Mouse (Mus musculus): ENCODE measurements around the gene Dnah1. TPM values are rescaled to one million over a fixed set of nuclear protein-coding genes. Genes with fewer than 3 reads are reported as not detected.

The Dnah1 gene
- polyA plus RNA-seq, 1 experiment from 2014 or later = 8.1 TPM

GRCm38 (mm10) chr14:31230442-31230841 lies 93.3 kb downstream of the Dnah1 start:
- no peak overlapping the region for H3K9ac ChIP-seq
- H3K4me2 ChIP-seq (replicated peaks) = no peak overlapping the region
- no peak overlapping the region for H3K4me3 ChIP-seq
- H3K36me3 ChIP-seq = no peaks in the 10 kb centered on the region
- H3K9me3 ChIP-seq = no peaks in the 10 kb centered on the region
- no peak for ATAC-seq (ENCODE audit: low FRiP score, low read depth)
- peaks cover 12% of the 10 kb centered on the region for H3K4me1 ChIP-seq
- 67% methylated on average over 8 of the region's 8 CpGs for WGBS
- H3K27me3 ChIP-seq = no peaks in the 10 kb centered on the region
- H3K27ac ChIP-seq = no peak overlapping the region

- Histone ChIP-seq H3K27ac (no peak overlapping the region), H3K4me3 (no peak overlapping the region), H3K27me3 (no peaks in the 10 kb centered on the region), H3K4me2 (replicated peaks) (no peak overlapping the region), H3K9me3 (no peaks in the 10 kb centered on the region), H3K9ac (no peak overlapping the region), H3K4me1 (peaks cover 12% of the 10 kb centered on the region), H3K36me3 (no peaks in the 10 kb centered on the region)
- ATAC-seq (ENCODE audit: low FRiP score, low read depth) = no peak
- 64% methylated on average over 6 of the region's 6 CpGs for WGBS
Observed at GRCm38 (mm10) chr14:31228234-31228633, 95.5 kb downstream of the Dnah1 start.

GRCm38 (mm10) chr14:31226978-31227377 lies 96.7 kb downstream of the Dnah1 start:
- no peaks in the 10 kb centered on the region for H3K36me3 ChIP-seq
- H3K27ac ChIP-seq = no peak overlapping the region
- no peak overlapping the region for H3K4me2 ChIP-seq (replicated peaks)
- H3K9ac ChIP-seq = no peak overlapping the region
- ATAC-seq (ENCODE audit: low FRiP score, low read depth) = peak; percentile 73
- H3K9me3 ChIP-seq = no peaks in the 10 kb centered on the region
- H3K4me1 ChIP-seq = peaks cover 9% of the 10 kb centered on the region
- H3K27me3 ChIP-seq = no peaks in the 10 kb centered on the region
- H3K4me3 ChIP-seq = no peak overlapping the region
- WGBS = 60% methylated on average over 4 of the region's 4 CpGs

- H3K4me3 ChIP-seq = peak within 1 kb of the TSS; percentile 7; the same call in 1 of the 2 replicates
- peak within 1 kb of the TSS; percentile 39 for H3K9ac ChIP-seq
- 7% methylated on average over 11 of the region's 11 CpGs for WGBS
- H3K4me1 ChIP-seq = peaks cover 19% of the 10 kb centered on the region; the same call in 1 of the 2 replicates
- no peak within 1 kb of the TSS for H3K27ac ChIP-seq
- H3K4me2 ChIP-seq (replicated peaks) = peak within 1 kb of the TSS; percentile 46
- H3K9me3 ChIP-seq = no peaks in the 10 kb centered on the region
- H3K36me3 ChIP-seq = no peaks in the 10 kb centered on the region
- ATAC-seq (ENCODE audit: low FRiP score, low read depth) = peak; percentile 35; the same call in 1 of the 2 replicates
- H3K27me3 ChIP-seq = no peaks in the 10 kb centered on the region
Observed at GRCm38 (mm10) chr14:31217666-31218065, 106.0 kb downstream of the Dnah1 start, which contains the start of gene Sema3g. Gene Sema3g, plus strand, starts transcription at chr14:31217860.

- H3K27ac ChIP-seq = no peak within 1 kb of the TSS
- no peaks in the 10 kb centered on the region for H3K9me3 ChIP-seq
- H3K36me3 ChIP-seq = no peaks in the 10 kb centered on the region
- H3K4me1 ChIP-seq = peaks cover 26% of the 10 kb centered on the region; the same call in 1 of the 2 replicates
- WGBS = 81% methylated on average over 2 of the region's 2 CpGs
- H3K27me3 ChIP-seq = no peaks in the 10 kb centered on the region
- H3K4me2 ChIP-seq (replicated peaks) = peak within 1 kb of the TSS; percentile 46
- ATAC-seq (ENCODE audit: low FRiP score, low read depth) = no peak
- peak within 1 kb of the TSS; percentile 39 for H3K9ac ChIP-seq
- peak within 1 kb of the TSS; percentile 7; the same call in 1 of the 2 replicates for H3K4me3 ChIP-seq
Observed at GRCm38 (mm10) chr14:31216846-31217245, 106.8 kb downstream of the Dnah1 start, which contains the start of gene Nisch. Gene Nisch, minus strand, starts transcription at chr14:31216946.

- H3K4me1 ChIP-seq = peaks cover 26% of the 10 kb centered on the region; the same call in 1 of the 2 replicates
- H3K9ac ChIP-seq = no peak overlapping the region
- H3K4me3 ChIP-seq = no peak overlapping the region
- WGBS = 32% methylated on average over 15 of the region's 15 CpGs
- H3K9me3 ChIP-seq = no peaks in the 10 kb centered on the region
- ATAC-seq (ENCODE audit: low FRiP score, low read depth) = no peak; the same call in 1 of the 2 replicates
- H3K27me3 ChIP-seq = no peaks in the 10 kb centered on the region
- H3K4me2 ChIP-seq (replicated peaks) = peak overlapping the region; percentile 26; the same call in 1 of the 2 replicates
- no peaks in the 10 kb centered on the region for H3K36me3 ChIP-seq
- no peak overlapping the region for H3K27ac ChIP-seq
Observed at GRCm38 (mm10) chr14:31215157-31216002, 108.3 kb downstream of the Dnah1 start.

GRCm38 (mm10) chr14:31214684-31215083 lies 109.0 kb downstream of the Dnah1 start:
- Histone ChIP-seq H3K27ac (no peak overlapping the region), H3K4me3 (no peak overlapping the region), H3K27me3 (no peaks in the 10 kb centered on the region), H3K4me2 (replicated peaks) (no peak overlapping the region), H3K9ac (no peak overlapping the region), H3K9me3 (no peaks in the 10 kb centered on the region), H3K36me3 (no peaks in the 10 kb centered on the region), H3K4me1 (peaks cover 26% of the 10 kb centered on the region; the same call in 1 of the 2 replicates)
- 87% methylated on average over 3 of the region's 3 CpGs for WGBS
- ATAC-seq (ENCODE audit: low FRiP score, low read depth) = no peak

GRCm38 (mm10) chr14:31213868-31214267 lies 109.8 kb downstream of the Dnah1 start:
- 59% methylated on average over 8 of the region's 8 CpGs for WGBS
- no peak overlapping the region; the same call in 1 of the 2 replicates for H3K27ac ChIP-seq
- H3K4me2 ChIP-seq (replicated peaks) = no peak overlapping the region
- no peak overlapping the region for H3K9ac ChIP-seq
- ATAC-seq (ENCODE audit: low FRiP score, low read depth) = no peak
- no peak overlapping the region for H3K4me3 ChIP-seq
- H3K9me3 ChIP-seq = no peaks in the 10 kb centered on the region
- no peaks in the 10 kb centered on the region for H3K36me3 ChIP-seq
- no peaks in the 10 kb centered on the region for H3K27me3 ChIP-seq
- peaks cover 26% of the 10 kb centered on the region; the same call in 1 of the 2 replicates for H3K4me1 ChIP-seq

- Histone ChIP-seq H3K9me3 (no peaks in the 10 kb centered on the region), H3K4me2 (replicated peaks) (no peak overlapping the region), H3K27me3 (no peaks in the 10 kb centered on the region), H3K36me3 (no peaks in the 10 kb centered on the region), H3K4me1 (peaks cover 19% of the 10 kb centered on the region; the same call in 1 of the 2 replicates), H3K27ac (no peak overlapping the region), H3K4me3 (no peak overlapping the region), H3K9ac (no peak overlapping the region)
- ATAC-seq (ENCODE audit: low FRiP score, low read depth) = no peak
- 66% methylated on average over 3 of the region's 3 CpGs for WGBS
Observed at GRCm38 (mm10) chr14:31212499-31212898, 111.2 kb downstream of the Dnah1 start.

GRCm38 (mm10) chr14:31211854-31212253 lies 111.8 kb downstream of the Dnah1 start:
- no peaks in the 10 kb centered on the region for H3K27me3 ChIP-seq
- H3K27ac ChIP-seq = no peak overlapping the region
- no peak for ATAC-seq (ENCODE audit: low FRiP score, low read depth)
- no peaks in the 10 kb centered on the region for H3K9me3 ChIP-seq
- peaks cover 19% of the 10 kb centered on the region for H3K4me1 ChIP-seq
- no peaks in the 10 kb centered on the region for H3K36me3 ChIP-seq
- no peak overlapping the region for H3K4me2 ChIP-seq (replicated peaks)
- 88% methylated on average over 6 of the region's 6 CpGs for WGBS
- H3K9ac ChIP-seq = no peak overlapping the region
- no peak overlapping the region for H3K4me3 ChIP-seq
